Mouse (Mus musculus): Measurements from ENCODE around the gene Tbc1d10a.

DNA sequence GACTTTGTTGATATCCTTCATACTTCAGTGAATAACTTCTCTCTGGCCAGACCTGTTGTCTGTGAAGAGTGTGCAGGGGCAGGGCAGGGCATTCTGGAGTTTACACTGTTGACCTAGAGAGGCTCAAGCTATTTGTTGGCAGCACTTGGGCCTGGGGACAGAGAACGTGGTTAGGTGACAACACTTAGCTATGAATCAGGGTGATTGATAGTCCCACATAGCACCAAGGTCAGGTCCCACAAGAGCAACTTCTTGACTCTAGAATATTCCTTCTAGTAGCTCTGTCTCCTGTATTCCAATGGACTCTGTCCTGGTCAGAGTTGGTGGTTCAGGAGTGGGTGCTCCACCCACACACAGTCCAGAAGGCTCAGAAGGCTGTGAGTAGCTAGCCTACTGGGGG is 24.2 kb downstream of the Tbc1d10a start:
- TF ChIP-seq POLR2A (IDR thresholded peaks at IDR 0.05; ENCODE audit: borderline replicate concordance, extremely low read depth, insufficient read depth, insufficient read length, poor library complexity, severe bottlenecking) (no peak), CTCF (IDR thresholded peaks at IDR 0.05; ENCODE audit: borderline replicate concordance, extremely low read depth, insufficient read depth, insufficient read length) (no peak)

Data from brain, embryonic 14.5 days (tissue).